Mouse (Mus musculus): ENCODE measurements at regions not wholly inside any gene's neighbourhood (a gene's known extent, or its start where the extent isn't known, plus 50 kb on each side); places are given as distances from the start of the nearest gene placed in this dataset.

GRCm38 (mm10) chr9:30264533-30265168, 162.3 kb upstream of the Snx19 start:
- Histone ChIP-seq H3K27me3 (ENCODE audit: control insufficient read depth, insufficient read depth, low read length) (no peaks in the 10 kb centered on the region), H3K4me3 (ENCODE audit: control insufficient read depth in 1 of 2, insufficient read depth in 1 of 2, low read depth in 1 of 2, low read length in 2 of 2) (no peak overlapping the region), H3K27ac (replicated peaks in 1 of 2; ENCODE audit: control insufficient read depth in 1 of 2, insufficient read depth in 1 of 2, low read depth in 2 of 2, low read length in 2 of 2) (no peak overlapping the region), H3K9me3 (ENCODE audit: control insufficient read depth, low read length) (no peaks in the 10 kb centered on the region), H3K36me3 (ENCODE audit: control insufficient read depth, insufficient read depth, low read length) (no peaks in the 10 kb centered on the region), H3K4me1 (ENCODE audit: control insufficient read depth in 2 of 2, insufficient read depth in 2 of 2, low read length in 2 of 2) (no peaks in the 10 kb centered on the region), H3K9ac (ENCODE audit: low read length) (no peak overlapping the region), H3K4me2 (ENCODE audit: low read length) (no peak overlapping the region)
- no peak for ATAC-seq (ENCODE audit: insufficient number of reproducible peaks, insufficient read depth, low FRiP score, low read depth)
- WGBS, result 29% methylated on average over 11 of the region's 11 CpGs

- H3K9ac ChIP-seq (ENCODE audit: low read length), result no peak overlapping the region
- no peaks in the 10 kb centered on the region for H3K36me3 ChIP-seq (ENCODE audit: control insufficient read depth, insufficient read depth, low read length)
- no peak overlapping the region for H3K4me3 ChIP-seq (ENCODE audit: control insufficient read depth in 1 of 2, insufficient read depth in 1 of 2, low read depth in 1 of 2, low read length in 2 of 2)
- whole genome bisulfite sequencing, result 76% methylated on average over 5 of the region's 5 CpGs
- no peak overlapping the region for H3K4me2 ChIP-seq (ENCODE audit: low read length)
- H3K27me3 ChIP-seq (ENCODE audit: control insufficient read depth, insufficient read depth, low read length), result no peaks in the 10 kb centered on the region
- H3K4me1 ChIP-seq (ENCODE audit: control insufficient read depth in 2 of 2, insufficient read depth in 2 of 2, low read length in 2 of 2), result no peaks in the 10 kb centered on the region
- no peaks in the 10 kb centered on the region for H3K9me3 ChIP-seq (ENCODE audit: control insufficient read depth, low read length)
- no peak for ATAC-seq (ENCODE audit: insufficient number of reproducible peaks, insufficient read depth, low FRiP score, low read depth)
- H3K27ac ChIP-seq (replicated peaks in 1 of 2; ENCODE audit: control insufficient read depth in 1 of 2, insufficient read depth in 1 of 2, low read depth in 2 of 2, low read length in 2 of 2), result no peak overlapping the region
These were observed 155.8 kb upstream of the Snx19 start for GRCm38 (mm10) chr9:30271081-30271480.

DNA sequence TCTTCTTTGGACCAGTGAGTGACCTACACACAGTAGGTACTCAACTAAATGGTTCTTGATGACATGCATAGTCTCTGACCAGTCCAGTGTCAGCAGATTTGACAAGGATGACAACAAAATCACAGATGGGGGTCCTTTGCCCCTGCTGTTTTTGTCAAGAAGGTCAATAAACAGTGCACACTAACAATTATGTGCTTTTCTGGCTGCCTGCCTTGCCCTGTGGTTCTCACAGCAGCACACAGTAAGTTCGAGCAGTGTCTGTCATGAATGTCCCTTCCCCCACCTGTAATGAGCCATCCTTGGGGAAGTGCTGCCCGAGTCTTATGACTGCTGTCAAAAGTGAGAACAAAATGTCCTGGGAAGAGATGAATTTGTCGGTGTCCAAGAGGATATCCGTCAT, 153.1 kb upstream of the Snx19 start:
- Histone ChIP-seq H3K27ac (replicated peaks in 1 of 2; ENCODE audit: control insufficient read depth in 1 of 2, insufficient read depth in 1 of 2, low read depth in 2 of 2, low read length in 2 of 2) (no peak overlapping the region), H3K9me3 (ENCODE audit: control insufficient read depth, low read length) (no peaks in the 10 kb centered on the region), H3K4me1 (ENCODE audit: control insufficient read depth in 2 of 2, insufficient read depth in 2 of 2, low read length in 2 of 2) (no peaks in the 10 kb centered on the region), H3K4me2 (ENCODE audit: low read length) (no peak overlapping the region), H3K36me3 (ENCODE audit: control insufficient read depth, insufficient read depth, low read length) (no peaks in the 10 kb centered on the region), H3K27me3 (ENCODE audit: control insufficient read depth, insufficient read depth, low read length) (no peaks in the 10 kb centered on the region), H3K9ac (ENCODE audit: low read length) (no peak overlapping the region), H3K4me3 (ENCODE audit: control insufficient read depth in 1 of 2, insufficient read depth in 1 of 2, low read depth in 1 of 2, low read length in 2 of 2) (no peak overlapping the region)
- WGBS, result 65% methylated on average over 4 of the region's 4 CpGs
- ATAC-seq (ENCODE audit: insufficient number of reproducible peaks, insufficient read depth, low FRiP score, low read depth), result no peak

DNA sequence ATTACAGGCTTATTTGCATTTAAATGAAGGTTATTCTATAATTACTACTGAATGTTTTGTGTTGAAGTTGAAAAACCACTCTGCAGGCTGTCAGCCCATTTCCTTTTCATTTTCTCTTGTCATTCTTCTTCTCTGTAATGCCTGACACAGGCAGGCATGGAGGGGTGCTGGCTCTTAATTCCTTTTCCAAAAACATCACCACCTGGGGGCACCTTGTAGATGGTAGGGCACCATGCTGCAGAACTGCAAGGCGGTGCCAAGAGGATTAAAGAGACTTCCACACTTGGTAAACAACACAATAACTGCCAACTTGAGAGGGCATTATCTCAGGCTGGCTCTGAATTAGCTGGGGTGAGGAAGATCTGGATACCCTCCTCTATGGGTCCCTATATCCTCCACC, 148.7 kb upstream of the Snx19 start:
- no peak overlapping the region for H3K9ac ChIP-seq (ENCODE audit: low read length)
- no peaks in the 10 kb centered on the region for H3K9me3 ChIP-seq (ENCODE audit: control insufficient read depth, low read length)
- no peaks in the 10 kb centered on the region; a peak in 2 of 4 replicates for H3K4me1 ChIP-seq (ENCODE audit: control insufficient read depth in 2 of 2, insufficient read depth in 2 of 2, low read length in 2 of 2)
- no peaks in the 10 kb centered on the region for H3K27me3 ChIP-seq (ENCODE audit: control insufficient read depth, insufficient read depth, low read length)
- 46% methylated on average over 1 of the region's 1 CpGs for WGBS
- H3K27ac ChIP-seq (replicated peaks in 1 of 2; ENCODE audit: control insufficient read depth in 1 of 2, insufficient read depth in 1 of 2, low read depth in 2 of 2, low read length in 2 of 2), result no peak overlapping the region
- no peak overlapping the region for H3K4me2 ChIP-seq (ENCODE audit: low read length)
- ATAC-seq (ENCODE audit: insufficient number of reproducible peaks, insufficient read depth, low FRiP score, low read depth), result no peak
- H3K4me3 ChIP-seq (ENCODE audit: control insufficient read depth in 1 of 2, insufficient read depth in 1 of 2, low read depth in 1 of 2, low read length in 2 of 2), result no peak overlapping the region
- no peaks in the 10 kb centered on the region for H3K36me3 ChIP-seq (ENCODE audit: control insufficient read depth, insufficient read depth, low read length)

GRCm38 (mm10) chr9:30283080-30283770, 143.7 kb upstream of the Snx19 start:
- Histone ChIP-seq H3K27me3 (ENCODE audit: control insufficient read depth, insufficient read depth, low read length) (no peaks in the 10 kb centered on the region), H3K9me3 (ENCODE audit: control insufficient read depth, low read length) (no peaks in the 10 kb centered on the region), H3K36me3 (ENCODE audit: control insufficient read depth, insufficient read depth, low read length) (no peaks in the 10 kb centered on the region), H3K9ac (ENCODE audit: low read length) (no peak overlapping the region), H3K4me1 (ENCODE audit: control insufficient read depth in 2 of 2, insufficient read depth in 2 of 2, low read length in 2 of 2) (peaks cover 0 to 9% of the 10 kb centered on the region in 2 experiments; a peak in 3 of 4 replicates), H3K4me3 (ENCODE audit: control insufficient read depth in 1 of 2, insufficient read depth in 1 of 2, low read depth in 1 of 2, low read length in 2 of 2) (no peak overlapping the region), H3K27ac (replicated peaks in 1 of 2; ENCODE audit: control insufficient read depth in 1 of 2, insufficient read depth in 1 of 2, low read depth in 2 of 2, low read length in 2 of 2) (no peak overlapping the region), H3K4me2 (ENCODE audit: low read length) (no peak overlapping the region)
- 81% methylated on average over 12 of the region's 12 CpGs for whole genome bisulfite sequencing
- ATAC-seq (ENCODE audit: insufficient number of reproducible peaks, insufficient read depth, low FRiP score, low read depth), result no peak

DNA sequence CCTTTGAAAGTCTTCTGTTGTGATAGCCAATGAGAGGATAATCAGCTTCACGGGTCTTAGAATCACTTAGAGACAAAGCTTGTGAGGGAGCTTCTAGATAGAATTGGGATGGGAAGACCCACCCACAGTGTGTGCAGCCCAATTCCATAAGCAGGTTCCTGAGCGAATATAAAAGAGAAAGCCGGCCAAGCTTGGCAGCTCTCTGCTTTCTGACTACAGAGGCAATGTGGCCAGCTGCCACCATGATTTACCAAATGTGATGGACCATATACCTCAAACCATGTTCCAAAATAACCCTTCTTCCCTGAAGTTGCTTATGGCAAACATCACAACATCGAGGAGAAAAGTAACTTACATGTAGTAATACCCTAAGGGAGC, 143.1 kb upstream of the Snx19 start:
- H3K36me3 ChIP-seq (ENCODE audit: control insufficient read depth, insufficient read depth, low read length), result no peaks in the 10 kb centered on the region
- no peaks in the 10 kb centered on the region for H3K27me3 ChIP-seq (ENCODE audit: control insufficient read depth, insufficient read depth, low read length)
- no peak overlapping the region for H3K4me2 ChIP-seq (ENCODE audit: low read length)
- no peak overlapping the region for H3K27ac ChIP-seq (replicated peaks in 1 of 2; ENCODE audit: control insufficient read depth in 1 of 2, insufficient read depth in 1 of 2, low read depth in 2 of 2, low read length in 2 of 2)
- no peak overlapping the region for H3K4me3 ChIP-seq (ENCODE audit: control insufficient read depth in 1 of 2, insufficient read depth in 1 of 2, low read depth in 1 of 2, low read length in 2 of 2)
- no peak overlapping the region for H3K9ac ChIP-seq (ENCODE audit: low read length)
- ATAC-seq (ENCODE audit: insufficient number of reproducible peaks, insufficient read depth, low FRiP score, low read depth), result no peak
- peaks cover 0 to 9% of the 10 kb centered on the region in 2 experiments; a peak in 3 of 4 replicates for H3K4me1 ChIP-seq (ENCODE audit: control insufficient read depth in 2 of 2, insufficient read depth in 2 of 2, low read length in 2 of 2)
- no peaks in the 10 kb centered on the region for H3K9me3 ChIP-seq (ENCODE audit: control insufficient read depth, low read length)
- WGBS, result 80% methylated on average over 4 of the region's 4 CpGs

GRCm38 (mm10) chr9:30284562-30285323, 142.2 kb upstream of the Snx19 start:
- peak overlapping the region; percentile 51 for H3K4me2 ChIP-seq (ENCODE audit: low read length)

More at GRCm38 (mm10) chr9:30284562-30285323, 142.2 kb upstream of the Snx19 start:
- Histone ChIP-seq H3K4me1 (ENCODE audit: control insufficient read depth in 2 of 2, insufficient read depth in 2 of 2, low read length in 2 of 2) (peaks cover 0 to 9% of the 10 kb centered on the region in 2 experiments; a peak in 3 of 4 replicates), H3K27ac (replicated peaks in 1 of 2; ENCODE audit: control insufficient read depth in 1 of 2, insufficient read depth in 1 of 2, low read depth in 2 of 2, low read length in 2 of 2) (no peak overlapping the region), H3K36me3 (ENCODE audit: control insufficient read depth, insufficient read depth, low read length) (no peaks in the 10 kb centered on the region), H3K9me3 (ENCODE audit: control insufficient read depth, low read length) (no peaks in the 10 kb centered on the region), H3K27me3 (ENCODE audit: control insufficient read depth, insufficient read depth, low read length) (no peaks in the 10 kb centered on the region), H3K4me3 (ENCODE audit: control insufficient read depth in 1 of 2, insufficient read depth in 1 of 2, low read depth in 1 of 2, low read length in 2 of 2) (peak overlapping the region in 1 of 2 experiments; percentile 10; a peak in 1 of 4 replicates), H3K9ac (ENCODE audit: low read length) (no peak overlapping the region)
- WGBS, result 34% methylated on average over 16 of the region's 16 CpGs
- ATAC-seq (ENCODE audit: insufficient number of reproducible peaks, insufficient read depth, low FRiP score, low read depth), result 0 out of 2 replicates have a peak, but pooled peaks have one; percentile 35

Data from heart, embryonic 14.5 days (tissue).